Mouse (Mus musculus): ENCODE results near the gene Tcf12.

Tcf12 gene

GRCm38 (mm10) chr9:71806422-71806805, 305.3 kb downstream of the Tcf12 start:
- in situ Hi-C loops (cut with MboI, MseI) = loop anchor here (5.0 kb wide), 1 partner anchor 159 kb away; no protein-coding TSS in a partner anchor

- in situ Hi-C loops (cut with MboI, MseI) = loop anchor here (5.0 kb wide), 1 partner anchor 159 kb away; no protein-coding TSS in a partner anchor
Measured at GRCm38 (mm10) chr9:71805646-71806421, 305.8 kb downstream of the Tcf12 start.

- in situ Hi-C loops (cut with MboI, MseI) = no loop called here
Measured at GRCm38 (mm10) chr9:71804116-71804515, 307.6 kb downstream of the Tcf12 start.

GRCm38 (mm10) chr9:71803281-71803680, 308.4 kb downstream of the Tcf12 start:
- in situ Hi-C loops (cut with MboI, MseI) = no loop called here

- in situ Hi-C loops (cut with MboI, MseI) = no loop called here
Measured at GRCm38 (mm10) chr9:71799598-71799997, 312.1 kb downstream of the Tcf12 start.

GRCm38 (mm10) chr9:71798176-71798575, 313.5 kb downstream of the Tcf12 start:
- in situ Hi-C loops (cut with MboI, MseI) = no loop called here
